Mouse (Mus musculus): ENCODE data around the gene Coro2b. TPM values are rescaled to one million over a fixed set of nuclear protein-coding genes. Genes with fewer than 3 reads are reported as not detected.
A peak's percentile ranks its signal among the peaks of the same experiment; 100 is the strongest.

Coro2b gene
- polyA plus RNA-seq, 1 experiment from 2014 or later, result 44.9 TPM

DNA sequence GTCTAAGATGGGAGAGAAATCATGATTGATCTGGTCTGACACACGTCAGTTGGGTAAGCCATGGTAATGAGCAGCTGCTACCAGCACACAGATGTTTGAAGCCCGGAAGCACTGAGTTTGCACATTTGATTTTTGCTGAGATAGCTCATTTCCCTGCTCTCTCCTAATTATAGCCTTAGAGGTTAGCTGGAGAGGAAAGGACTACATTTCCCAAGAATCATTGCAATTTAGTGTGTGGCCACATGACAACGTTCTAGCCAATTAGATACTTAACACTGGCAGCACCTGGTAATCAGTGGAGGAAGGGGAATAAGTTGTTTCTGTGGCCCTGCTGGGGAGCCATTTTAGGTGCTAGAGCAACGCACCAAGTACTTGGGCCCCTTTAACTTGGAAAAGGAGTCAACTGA lies 26.3 kb downstream of the Coro2b start:
- Histone ChIP-seq H3K4me1 (replicated peaks; ENCODE audit: control insufficient read depth, insufficient read depth, low read length) (peaks cover 47% of the 10 kb centered on the region), H3K27ac (ENCODE audit: low read length) (peak overlapping the region; percentile 84), H3K4me2 (ENCODE audit: low read length) (no peak overlapping the region), H3K4me3 (replicated peaks; ENCODE audit: low read length) (no peak overlapping the region), H3K36me3 (ENCODE audit: control insufficient read depth, insufficient read depth) (no peaks in the 10 kb centered on the region), H3K9ac (replicated peaks; ENCODE audit: low read depth, low read length) (0 out of 2 replicates have a peak overlapping the region, but pooled peaks have one; percentile 28), H3K27me3 (replicated peaks; ENCODE audit: control insufficient read depth, insufficient read depth, low read length) (no peaks in the 10 kb centered on the region), H3K9me3 (ENCODE audit: control insufficient read depth, low read length) (no peaks in the 10 kb centered on the region)
- WGBS, result 47% methylated on average over 4 of the region's 4 CpGs
- ATAC-seq, result peak; percentile 88

DNA sequence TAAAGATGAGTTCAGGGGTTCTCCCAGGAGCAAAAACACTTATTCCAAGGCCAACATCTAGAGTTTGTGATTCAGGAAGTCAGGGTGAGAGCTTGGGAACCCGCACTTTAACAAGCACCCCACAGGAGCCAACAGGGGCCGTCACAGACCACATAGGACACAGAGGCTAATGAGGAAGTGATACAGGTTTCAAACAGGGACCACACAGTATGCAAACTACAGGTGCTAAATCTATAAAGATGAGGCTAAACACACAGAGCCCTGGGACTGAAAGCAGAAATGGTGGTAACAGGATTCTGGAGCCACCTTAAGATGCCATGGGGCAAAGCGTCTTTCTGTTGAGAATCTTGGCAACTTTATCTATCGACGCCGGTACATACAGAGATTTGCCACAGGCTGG lies 27.2 kb downstream of the Coro2b start:
- no peak overlapping the region for H3K4me3 ChIP-seq (replicated peaks; ENCODE audit: low read length)
- peaks cover 47% of the 10 kb centered on the region for H3K4me1 ChIP-seq (replicated peaks; ENCODE audit: control insufficient read depth, insufficient read depth, low read length)
- H3K27me3 ChIP-seq (replicated peaks; ENCODE audit: control insufficient read depth, insufficient read depth, low read length), result no peaks in the 10 kb centered on the region
- peak overlapping the region; percentile 5; the same call in 1 of the 2 replicates for H3K4me2 ChIP-seq (ENCODE audit: low read length)
- H3K9me3 ChIP-seq (ENCODE audit: control insufficient read depth, low read length), result no peaks in the 10 kb centered on the region
- H3K27ac ChIP-seq (ENCODE audit: low read length), result peak overlapping the region; percentile 84
- H3K36me3 ChIP-seq (ENCODE audit: control insufficient read depth, insufficient read depth), result no peaks in the 10 kb centered on the region
- 80% methylated on average over 6 of the region's 6 CpGs for whole genome bisulfite sequencing
- no peak for ATAC-seq
- H3K9ac ChIP-seq (replicated peaks; ENCODE audit: low read depth, low read length), result no peak overlapping the region

DNA sequence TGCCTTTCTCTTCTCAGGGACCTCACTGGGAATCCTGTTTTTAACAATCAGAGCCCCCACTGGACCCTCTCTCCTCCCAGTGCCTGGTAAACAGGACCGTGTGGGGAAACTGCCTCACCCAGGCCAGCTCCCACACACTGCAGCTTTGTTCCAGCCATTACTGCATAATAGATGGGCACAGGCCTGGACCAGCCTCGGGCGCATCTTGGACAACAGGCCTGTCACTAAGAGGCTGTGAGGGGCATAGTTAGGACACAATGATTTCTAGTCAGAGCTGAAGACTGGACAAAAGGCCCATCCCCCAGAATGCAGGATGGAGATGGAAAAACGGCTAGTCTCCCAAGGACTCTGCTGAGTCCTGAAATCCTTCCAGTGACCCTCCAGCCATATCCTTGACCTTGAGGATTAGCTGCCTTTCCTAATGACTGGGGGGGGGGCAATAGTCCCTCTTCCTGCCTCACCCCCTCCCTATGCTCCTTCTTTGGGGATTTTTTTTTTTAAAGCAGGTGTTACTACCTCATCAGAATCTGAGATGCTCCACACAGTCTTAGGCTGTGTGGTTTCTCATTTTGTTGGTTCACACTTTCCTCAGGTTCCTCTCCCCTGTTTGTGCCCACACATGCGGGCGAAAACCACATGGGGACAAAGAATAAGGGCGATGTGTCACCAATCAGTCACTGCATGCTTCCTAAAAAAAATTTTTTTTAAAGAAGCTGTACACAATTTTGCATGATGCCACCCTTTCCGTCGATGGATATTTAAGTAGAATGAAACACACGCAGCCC lies 27.9 kb downstream of the Coro2b start:
- H3K27me3 ChIP-seq (replicated peaks; ENCODE audit: control insufficient read depth, insufficient read depth, low read length), result no peaks in the 10 kb centered on the region
- no peaks in the 10 kb centered on the region for H3K36me3 ChIP-seq (ENCODE audit: control insufficient read depth, insufficient read depth)
- peaks cover 47% of the 10 kb centered on the region for H3K4me1 ChIP-seq (replicated peaks; ENCODE audit: control insufficient read depth, insufficient read depth, low read length)
- no peak overlapping the region for H3K4me2 ChIP-seq (ENCODE audit: low read length)
- peak overlapping the region; percentile 26; the same call in 1 of the 2 replicates for H3K9ac ChIP-seq (replicated peaks; ENCODE audit: low read depth, low read length)
- peak overlapping the region; percentile 58 for H3K27ac ChIP-seq (ENCODE audit: low read length)
- 52% methylated on average over 10 of the region's 10 CpGs for WGBS
- no peak overlapping the region for H3K4me3 ChIP-seq (replicated peaks; ENCODE audit: low read length)
- H3K9me3 ChIP-seq (ENCODE audit: control insufficient read depth, low read length), result no peaks in the 10 kb centered on the region
- no peak for ATAC-seq

DNA sequence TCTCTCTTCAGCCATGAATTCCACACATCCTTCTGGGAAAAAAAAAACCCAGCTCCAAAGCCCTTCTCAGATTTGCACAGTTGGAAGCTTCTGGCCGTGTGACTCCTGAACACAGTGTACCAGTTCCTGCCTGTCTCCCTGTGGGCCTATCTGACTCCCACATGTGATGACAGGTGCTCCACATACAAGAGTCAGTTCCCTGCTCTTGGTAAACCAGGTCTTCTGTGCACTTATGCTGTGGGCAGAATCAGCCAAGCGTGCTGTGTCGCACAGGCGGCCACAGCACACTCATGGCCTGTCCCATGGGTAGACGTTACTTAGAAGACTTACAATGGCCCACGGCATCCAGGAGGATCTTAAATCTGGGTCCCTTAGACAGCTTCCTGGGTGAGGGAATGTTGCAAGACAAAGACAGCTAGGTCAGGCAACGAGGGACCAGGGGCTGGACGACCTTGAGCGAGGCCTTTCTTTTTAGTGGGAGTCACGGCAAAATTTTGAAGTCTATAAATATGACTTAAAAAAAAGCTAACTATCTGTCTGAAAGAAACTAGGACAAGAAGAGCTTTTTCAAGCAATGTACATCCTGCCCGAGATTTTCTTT lies 30.3 kb downstream of the Coro2b start:
- Histone ChIP-seq H3K9ac (replicated peaks; ENCODE audit: low read depth, low read length) (no peak overlapping the region), H3K4me1 (replicated peaks; ENCODE audit: control insufficient read depth, insufficient read depth, low read length) (peaks cover 36% of the 10 kb centered on the region), H3K9me3 (ENCODE audit: control insufficient read depth, low read length) (no peaks in the 10 kb centered on the region), H3K4me3 (replicated peaks; ENCODE audit: low read length) (no peak overlapping the region), H3K36me3 (ENCODE audit: control insufficient read depth, insufficient read depth) (no peaks in the 10 kb centered on the region), H3K4me2 (ENCODE audit: low read length) (no peak overlapping the region), H3K27me3 (replicated peaks; ENCODE audit: control insufficient read depth, insufficient read depth, low read length) (no peaks in the 10 kb centered on the region), H3K27ac (ENCODE audit: low read length) (no peak overlapping the region)
- no peak for ATAC-seq
- WGBS, result 94% methylated on average over 11 of the region's 11 CpGs

DNA sequence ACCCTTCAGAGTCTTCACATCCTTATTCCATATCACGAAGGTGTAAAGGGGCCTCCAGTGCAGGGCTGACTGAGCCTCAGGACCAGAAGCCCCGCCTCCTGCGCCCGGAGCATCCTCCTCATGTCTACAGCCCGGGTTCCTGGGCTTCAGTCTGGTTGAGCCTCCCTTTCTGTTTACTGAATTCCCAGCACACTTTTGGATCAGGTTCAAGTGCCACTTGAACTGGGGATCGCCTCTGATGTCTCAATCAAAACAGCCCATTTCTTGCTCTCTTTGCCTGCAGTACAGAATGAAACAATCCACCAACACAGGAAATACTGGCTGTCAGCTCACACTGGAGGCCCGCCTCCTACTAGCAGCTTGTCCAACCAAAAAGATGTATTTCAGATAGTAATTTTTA lies 32.7 kb downstream of the Coro2b start:
- 47% methylated on average over 7 of the region's 7 CpGs for WGBS
- Histone ChIP-seq H3K36me3 (ENCODE audit: control insufficient read depth, insufficient read depth) (no peaks in the 10 kb centered on the region), H3K4me2 (ENCODE audit: low read length) (no peak overlapping the region), H3K4me3 (replicated peaks; ENCODE audit: low read length) (peak overlapping the region; percentile 5), H3K9ac (replicated peaks; ENCODE audit: low read depth, low read length) (0 out of 2 replicates have a peak overlapping the region, but pooled peaks have one; percentile 9), H3K4me1 (replicated peaks; ENCODE audit: control insufficient read depth, insufficient read depth, low read length) (peaks cover 18% of the 10 kb centered on the region), H3K27ac (ENCODE audit: low read length) (peak overlapping the region; percentile 31; the same call in 1 of the 2 replicates), H3K9me3 (ENCODE audit: control insufficient read depth, low read length) (no peaks in the 10 kb centered on the region), H3K27me3 (replicated peaks; ENCODE audit: control insufficient read depth, insufficient read depth, low read length) (no peaks in the 10 kb centered on the region)
- ATAC-seq, result no peak; the same call in 1 of the 2 replicates

DNA sequence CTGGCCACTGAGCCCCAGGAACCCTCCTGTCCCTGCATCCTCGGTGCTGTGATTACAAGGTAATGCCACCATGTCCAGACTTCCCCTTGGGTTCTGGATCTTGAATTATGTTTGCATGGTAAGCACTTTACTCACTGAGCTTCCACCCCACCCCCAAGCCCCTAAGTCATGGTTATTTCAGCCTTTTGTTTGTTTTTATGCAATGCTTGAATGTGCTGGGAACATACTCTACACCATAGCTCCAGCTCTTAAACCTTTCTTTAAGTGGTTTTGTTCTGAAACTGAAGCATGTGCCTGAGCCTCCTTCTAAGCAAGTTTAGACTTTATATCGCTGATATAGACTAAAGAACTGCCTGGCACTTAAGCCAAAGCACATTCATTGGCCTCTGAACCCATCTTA lies 34.5 kb downstream of the Coro2b start:
- Histone ChIP-seq H3K4me3 (replicated peaks; ENCODE audit: low read length) (no peak overlapping the region), H3K4me2 (ENCODE audit: low read length) (no peak overlapping the region), H3K27ac (ENCODE audit: low read length) (no peak overlapping the region), H3K27me3 (replicated peaks; ENCODE audit: control insufficient read depth, insufficient read depth, low read length) (no peaks in the 10 kb centered on the region), H3K36me3 (ENCODE audit: control insufficient read depth, insufficient read depth) (no peaks in the 10 kb centered on the region), H3K9ac (replicated peaks; ENCODE audit: low read depth, low read length) (no peak overlapping the region), H3K9me3 (ENCODE audit: control insufficient read depth, low read length) (no peaks in the 10 kb centered on the region), H3K4me1 (replicated peaks; ENCODE audit: control insufficient read depth, insufficient read depth, low read length) (peaks cover 16% of the 10 kb centered on the region)
- ATAC-seq, result no peak
- WGBS, result 76% methylated on average over 2 of the region's 2 CpGs

DNA sequence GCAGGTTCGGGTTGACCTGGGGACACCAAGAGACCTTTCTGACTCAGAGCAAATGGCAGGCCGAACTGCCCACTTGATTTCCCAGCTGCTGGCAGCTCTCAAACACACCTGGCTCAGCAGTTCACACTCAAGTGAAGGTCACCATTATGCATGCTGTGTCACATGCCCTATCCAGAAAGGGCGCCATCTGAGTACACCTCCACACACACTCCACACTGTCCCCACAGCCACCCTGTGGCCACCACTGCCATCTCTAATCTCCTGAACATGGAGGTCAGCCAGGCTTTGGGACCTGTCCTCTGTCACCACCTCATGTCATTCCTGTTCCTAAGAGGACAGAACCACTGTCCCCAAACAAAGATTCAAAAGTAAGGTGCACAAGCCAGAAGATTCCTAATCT lies 35.3 kb downstream of the Coro2b start:
- Histone ChIP-seq H3K27ac (ENCODE audit: low read length) (no peak overlapping the region), H3K4me1 (replicated peaks; ENCODE audit: control insufficient read depth, insufficient read depth, low read length) (peaks cover 18% of the 10 kb centered on the region), H3K36me3 (ENCODE audit: control insufficient read depth, insufficient read depth) (no peaks in the 10 kb centered on the region), H3K27me3 (replicated peaks; ENCODE audit: control insufficient read depth, insufficient read depth, low read length) (no peaks in the 10 kb centered on the region), H3K4me2 (ENCODE audit: low read length) (no peak overlapping the region), H3K9me3 (ENCODE audit: control insufficient read depth, low read length) (no peaks in the 10 kb centered on the region), H3K4me3 (replicated peaks; ENCODE audit: low read length) (no peak overlapping the region), H3K9ac (replicated peaks; ENCODE audit: low read depth, low read length) (no peak overlapping the region)
- ATAC-seq, result no peak
- 89% methylated on average over 3 of the region's 3 CpGs for WGBS

DNA sequence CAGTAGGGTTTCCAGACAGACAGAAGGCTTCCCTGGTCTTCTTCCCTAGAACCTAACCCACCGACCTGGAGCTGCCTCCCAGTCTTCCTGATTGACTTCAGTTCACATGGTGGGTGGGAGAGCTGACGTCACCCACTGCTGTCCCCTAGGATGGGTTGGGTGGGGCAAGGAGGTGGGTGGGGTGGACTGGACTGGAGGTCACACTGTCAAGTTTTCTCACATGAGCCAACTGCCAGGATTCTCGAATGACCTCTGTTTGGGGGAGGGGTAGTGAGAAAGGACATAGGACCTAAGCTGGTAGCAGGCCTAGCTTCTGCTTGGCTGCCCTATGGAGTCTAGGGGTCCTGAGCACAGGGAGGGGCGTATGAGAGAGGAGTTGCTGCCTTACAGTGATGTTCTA lies 36.8 kb downstream of the Coro2b start:
- Histone ChIP-seq H3K36me3 (ENCODE audit: control insufficient read depth, insufficient read depth) (no peaks in the 10 kb centered on the region), H3K4me3 (replicated peaks; ENCODE audit: low read length) (no peak overlapping the region), H3K9ac (replicated peaks; ENCODE audit: low read depth, low read length) (no peak overlapping the region), H3K27ac (ENCODE audit: low read length) (no peak overlapping the region), H3K27me3 (replicated peaks; ENCODE audit: control insufficient read depth, insufficient read depth, low read length) (no peaks in the 10 kb centered on the region), H3K4me2 (ENCODE audit: low read length) (no peak overlapping the region), H3K9me3 (ENCODE audit: control insufficient read depth, low read length) (no peaks in the 10 kb centered on the region), H3K4me1 (replicated peaks; ENCODE audit: control insufficient read depth, insufficient read depth, low read length) (peaks cover 18% of the 10 kb centered on the region)
- ATAC-seq, result no peak
- WGBS, result 90% methylated on average over 4 of the region's 4 CpGs

DNA sequence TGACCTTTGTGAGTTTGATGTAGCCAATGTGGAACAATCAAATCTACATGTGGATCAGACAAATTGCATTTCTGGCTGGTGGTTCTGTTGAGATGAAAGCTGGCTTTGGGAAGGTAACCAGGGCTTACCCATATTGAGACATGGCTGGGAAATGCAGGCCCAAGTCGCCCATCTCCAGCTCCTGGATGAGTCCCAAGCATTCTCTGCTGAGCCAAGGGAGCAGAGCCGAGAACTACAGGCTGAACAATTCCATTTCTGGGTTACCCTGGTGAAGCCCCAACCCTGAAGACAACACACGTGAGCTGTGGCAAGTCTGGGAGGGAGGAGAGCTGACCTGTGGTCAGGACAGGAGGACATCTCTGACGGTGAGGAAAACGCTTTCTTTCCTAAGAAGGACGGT lies 37.9 kb downstream of the Coro2b start:
- Histone ChIP-seq H3K9ac (replicated peaks; ENCODE audit: low read depth, low read length) (no peak overlapping the region), H3K36me3 (ENCODE audit: control insufficient read depth, insufficient read depth) (no peaks in the 10 kb centered on the region), H3K27me3 (replicated peaks; ENCODE audit: control insufficient read depth, insufficient read depth, low read length) (no peaks in the 10 kb centered on the region), H3K4me3 (replicated peaks; ENCODE audit: low read length) (no peak overlapping the region), H3K9me3 (ENCODE audit: control insufficient read depth, low read length) (no peaks in the 10 kb centered on the region), H3K27ac (ENCODE audit: low read length) (no peak overlapping the region), H3K4me2 (ENCODE audit: low read length) (no peak overlapping the region), H3K4me1 (replicated peaks; ENCODE audit: control insufficient read depth, insufficient read depth, low read length) (peaks cover 12% of the 10 kb centered on the region)
- ATAC-seq, result no peak
- 78% methylated on average over 6 of the region's 6 CpGs for WGBS
